Mouse (Mus musculus) A20 (cell line): ENCODE results near the gene 1700067P10Rik.

ENCODE experiments used
- DNase-seq: peaks from one replicate; pipeline ENCODE4 v3.0.0-alpha.2; 2011; ENCODE audit warnings: low read depth, low spot score

The 1700067P10Rik gene

GRCm38 (mm10) chr17:48095718-48096121 is 6.6 kb downstream of the 1700067P10Rik start:
- DNase-seq = no peak

- DNase-seq = no peak
Observed at GRCm38 (mm10) chr17:48096321-48096720, 7.2 kb downstream of the 1700067P10Rik start.

GRCm38 (mm10) chr17:48097011-48097742 is 8.1 kb downstream of the 1700067P10Rik start:
- DNase-seq = peak; percentile 83

DNA sequence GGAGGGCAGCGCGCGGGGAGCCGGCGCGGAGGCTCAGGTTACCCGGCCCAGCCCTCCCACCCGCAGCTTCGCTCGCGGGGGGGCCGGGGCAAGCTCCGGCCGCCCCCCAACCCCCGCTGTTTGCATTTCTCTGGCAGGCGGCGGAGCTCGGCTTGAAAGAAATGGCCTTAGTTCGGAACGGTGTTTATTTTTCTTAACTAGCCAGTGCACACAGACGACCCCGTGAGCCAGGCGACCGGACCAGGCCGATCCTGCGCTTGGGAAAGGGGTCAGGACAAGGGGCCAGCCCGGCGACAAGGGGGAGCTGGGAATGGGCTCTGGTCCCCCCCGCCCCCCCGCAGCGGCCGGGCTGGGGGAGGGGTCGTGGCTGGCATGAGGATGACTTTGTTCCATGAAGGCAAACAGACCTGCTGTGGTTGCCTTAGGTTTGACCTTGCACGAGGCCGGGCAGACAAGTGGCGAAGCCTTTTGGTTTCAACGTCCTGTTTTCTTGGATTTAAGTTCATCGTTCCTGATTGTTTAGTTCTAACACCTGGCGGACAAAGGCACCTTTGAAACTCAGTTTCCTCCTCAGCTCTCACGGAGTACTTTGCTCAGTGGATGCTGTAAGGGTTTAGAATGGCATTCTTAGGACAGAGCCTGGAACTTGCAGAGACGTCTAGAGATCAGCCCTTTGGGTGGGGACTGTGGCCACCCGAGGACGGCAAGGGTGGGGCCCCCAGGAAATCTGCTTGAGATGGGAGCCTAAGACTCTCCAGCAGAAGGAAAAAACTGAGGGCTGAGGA is 8.8 kb downstream of the 1700067P10Rik start:
- peak; percentile 75 for DNase-seq

- DNase-seq = no peak
Observed at GRCm38 (mm10) chr17:48098528-48098890, 9.4 kb downstream of the 1700067P10Rik start.

DNA sequence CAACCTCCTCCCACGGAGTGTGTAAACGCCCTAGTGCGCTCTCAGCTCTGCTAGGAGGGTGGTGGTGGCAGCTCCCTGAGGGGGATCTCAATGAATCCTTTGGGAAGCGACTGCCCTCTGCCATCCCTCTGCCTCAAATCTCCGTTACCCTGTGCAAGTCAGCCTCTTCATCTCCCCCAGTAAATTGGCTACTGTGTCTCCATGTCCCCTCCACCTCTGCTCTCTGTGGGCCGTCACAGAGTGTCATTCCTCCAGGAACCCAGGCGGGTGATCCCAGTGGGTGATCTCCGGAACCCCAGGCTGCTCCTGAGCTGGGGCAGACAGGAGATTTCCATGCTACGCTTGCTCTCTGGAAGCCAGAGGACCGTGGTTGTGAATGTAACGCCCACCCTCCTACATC is 10.2 kb downstream of the 1700067P10Rik start:
- no peak for DNase-seq

GRCm38 (mm10) chr17:48100441-48101417 is 11.6 kb downstream of the 1700067P10Rik start:
- DNase-seq = peak; percentile 93

- DNase-seq = peak; percentile 91
Observed at GRCm38 (mm10) chr17:48107333-48107732, 18.2 kb downstream of the 1700067P10Rik start.

GRCm38 (mm10) chr17:48107862-48108261 is 18.7 kb downstream of the 1700067P10Rik start:
- DNase-seq = peak; percentile 90

- peak; percentile 68 for DNase-seq
Observed at GRCm38 (mm10) chr17:48108520-48108919, 19.4 kb downstream of the 1700067P10Rik start.

- peak; percentile 73 for DNase-seq
Observed at GRCm38 (mm10) chr17:48110547-48111287, 21.6 kb downstream of the 1700067P10Rik start.

GRCm38 (mm10) chr17:48118570-48118969 is 29.5 kb downstream of the 1700067P10Rik start:
- peak; percentile 62 for DNase-seq

DNA sequence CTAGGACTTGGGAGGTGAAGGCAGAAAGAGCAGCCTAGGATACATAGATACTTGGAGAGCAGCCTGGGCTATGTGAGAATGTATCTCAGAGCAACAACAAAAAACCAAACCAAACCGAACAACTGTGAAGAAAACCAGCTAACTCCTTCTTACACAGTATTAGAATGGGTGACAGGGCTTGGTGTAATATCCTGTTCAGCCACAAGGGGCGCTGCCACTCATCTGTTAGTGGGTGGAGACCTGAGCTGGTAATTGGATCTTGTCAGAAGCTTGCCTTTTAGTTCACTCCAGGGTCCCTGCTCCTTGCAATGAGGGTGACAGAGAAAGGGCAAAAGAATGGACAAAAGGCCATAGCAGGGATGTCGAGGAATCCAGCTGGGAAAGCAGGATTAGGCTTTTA is 30.5 kb downstream of the 1700067P10Rik start:
- peak; percentile 78 for DNase-seq

DNA sequence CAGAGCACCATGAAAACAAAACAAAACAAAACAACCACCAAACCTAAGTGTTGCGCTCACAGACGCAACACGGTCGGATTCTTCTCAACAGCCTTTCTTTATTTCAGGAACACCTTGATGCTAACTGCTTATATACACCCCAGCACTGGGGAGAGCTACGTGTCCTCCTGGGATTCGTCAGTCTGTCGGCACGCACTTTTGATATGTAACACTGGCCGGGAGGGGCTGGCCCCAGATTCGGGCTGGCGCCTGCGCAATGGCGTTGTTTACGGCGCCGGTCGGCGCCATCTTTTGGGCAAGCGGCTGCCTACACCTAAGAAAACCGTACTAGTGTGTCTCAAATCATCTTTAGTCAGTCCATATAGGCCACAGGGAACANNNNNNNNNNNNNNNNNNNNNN is 31.3 kb downstream of the 1700067P10Rik start:
- DNase-seq = no peak

- no peak for DNase-seq
Observed at GRCm38 (mm10) chr17:48132810-48133209, 43.7 kb downstream of the 1700067P10Rik start.
